Mouse (Mus musculus) lung, postnatal 0 days (tissue): ENCODE measurements at regions not wholly inside any gene's neighbourhood (a gene's known extent, or its start where the extent isn't known, plus 50 kb on each side); places are given as distances from the start of the nearest gene placed in this dataset.

Experiments
- CTCF ChIP-seq: IDR thresholded peaks from 2 replicates; pipeline ENCODE4 v1.5.1; 2016; ENCODE audit warnings: antibody characterized with exemption, mild to moderate bottlenecking
- EP300 ChIP-seq: IDR thresholded peaks from 2 replicates; pipeline ENCODE4 v1.6.1; 2016; ENCODE audit warnings: antibody characterized with exemption, mild to moderate bottlenecking, control low read depth

GRCm38 (mm10) chr16:75677180-75677579 lies 84.5 kb downstream of the Rbm11 start:
- TF ChIP-seq CTCF = no peak
- TF ChIP-seq EP300 = no peak
